Mouse (Mus musculus): ENCODE measurements around the gene Pglyrp1.

The Pglyrp1 gene

GRCm38 (mm10) chr7:18886963-18887362, 15.8 kb downstream of the Pglyrp1 start:
- DNase-seq = no peak

GRCm38 (mm10) chr7:18890848-18891247, 19.7 kb downstream of the Pglyrp1 start:
- no peak for DNase-seq

GRCm38 (mm10) chr7:18891872-18892599, 20.9 kb downstream of the Pglyrp1 start:
- DNase-seq = peak; percentile 82

- no peak for DNase-seq
Observed at GRCm38 (mm10) chr7:18893009-18893408, 21.9 kb downstream of the Pglyrp1 start.

GRCm38 (mm10) chr7:18893651-18894430, 22.7 kb downstream of the Pglyrp1 start:
- DNase-seq = peak; percentile 61

GRCm38 (mm10) chr7:18896536-18896935, 25.4 kb downstream of the Pglyrp1 start:
- peak; percentile 45 for DNase-seq

- no peak for DNase-seq
Observed at GRCm38 (mm10) chr7:18900513-18900912, 29.4 kb downstream of the Pglyrp1 start.

- DNase-seq = no peak
Observed at GRCm38 (mm10) chr7:18902486-18902885, 31.4 kb downstream of the Pglyrp1 start.

GRCm38 (mm10) chr7:18904971-18905370, 33.8 kb downstream of the Pglyrp1 start:
- no peak for DNase-seq

- no peak for DNase-seq
Observed at GRCm38 (mm10) chr7:18909797-18910196, 38.7 kb downstream of the Pglyrp1 start.

GRCm38 (mm10) chr7:18910241-18910831, 39.2 kb downstream of the Pglyrp1 start, which contains the start of gene Ccdc61:
Gene Ccdc61 (minus strand): TSS chr7:18910415.
- DNase-seq = peak; percentile 99

- no peak for DNase-seq
Observed at GRCm38 (mm10) chr7:18916254-18916653, 45.1 kb downstream of the Pglyrp1 start.

GRCm38 (mm10) chr7:18917931-18918330, 46.8 kb downstream of the Pglyrp1 start:
- DNase-seq = peak; percentile 26

- DNase-seq = peak; percentile 75
Observed at GRCm38 (mm10) chr7:18921069-18921468, 49.9 kb downstream of the Pglyrp1 start.

GRCm38 (mm10) chr7:18922807-18923206, 51.7 kb downstream of the Pglyrp1 start:
- DNase-seq = no peak

- no peak for DNase-seq
Observed at GRCm38 (mm10) chr7:18923267-18923666, 52.1 kb downstream of the Pglyrp1 start.

GRCm38 (mm10) chr7:18923711-18924191, 52.6 kb downstream of the Pglyrp1 start:
- DNase-seq = no peak

- no peak for DNase-seq
Observed at GRCm38 (mm10) chr7:18924321-18924720, 53.2 kb downstream of the Pglyrp1 start.

- DNase-seq = peak; percentile 89
Observed at GRCm38 (mm10) chr7:18925162-18925938, 54.2 kb downstream of the Pglyrp1 start, which contains the start of gene Nova2. Gene Nova2 (plus strand): TSS chr7:18925888.

GRCm38 (mm10) chr7:18926041-18926790, 55.1 kb downstream of the Pglyrp1 start:
- peak; percentile 54 for DNase-seq

- no peak for DNase-seq
Observed at GRCm38 (mm10) chr7:18926911-18927310, 55.8 kb downstream of the Pglyrp1 start.

GRCm38 (mm10) chr7:18927759-18928158, 56.6 kb downstream of the Pglyrp1 start:
- DNase-seq = peak; percentile 57
